Mouse (Mus musculus) lung, embryonic 15.5 days (tissue): ENCODE data around the gene Hoxa13. TPM values are rescaled to one million over a fixed set of nuclear protein-coding genes. Genes with fewer than 3 reads are reported as not detected.

Experiments used
- ATAC-seq: fragments of 200-750 bp; cut with Nextera tagmentation; 2 replicates; pipeline ENCODE4 v1.8.0; 2017; ENCODE audit warnings: moderate number of reproducible peaks, borderline replicate concordance; ENCODE audit not compliant: low FRiP score, low TSS enrichment; ENCODE audit errors: extremely low read depth
- H3K27ac ChIP-seq: fragments of 300-500 bp; sonication (generic); 2 replicates; pipeline ENCODE4 v1.5.1; 2015; ENCODE audit warnings: moderate library complexity, mild to moderate bottlenecking, inconsistent platforms
- H3K27me3 ChIP-seq: fragments of 300-500 bp; sonication (generic); 2 replicates; pipeline ENCODE4 v1.6.1; 2015; ENCODE audit warnings: inconsistent platforms
- H3K36me3 ChIP-seq: fragments of 300-500 bp; sonication (generic); 2 replicates; pipeline ENCODE4 v1.6.1; 2015; ENCODE audit warnings: inconsistent platforms
- H3K4me1 ChIP-seq: fragments of 300-500 bp; sonication (generic); 2 replicates; pipeline ENCODE4 v1.6.1; 2015; ENCODE audit warnings: inconsistent platforms
- H3K4me2 ChIP-seq: fragments of 300-500 bp; sonication (generic); 2 replicates; pipeline ENCODE4 v1.6.1; 2015; ENCODE audit warnings: inconsistent platforms, mild to moderate bottlenecking, moderate library complexity
- H3K4me3 ChIP-seq: fragments of 300-500 bp; sonication (generic); 2 replicates; pipeline ENCODE4 v1.5.1; 2015; ENCODE audit warnings: mild to moderate bottlenecking, inconsistent platforms
- H3K9ac ChIP-seq: fragments of 300-500 bp; sonication (generic); 2 replicates; pipeline ENCODE4 v1.6.1; 2015; ENCODE audit warnings: inconsistent platforms
- H3K9me3 ChIP-seq: fragments of 300-500 bp; sonication (generic); 2 replicates; pipeline ENCODE4 v1.6.1; 2016; ENCODE audit warnings: inconsistent platforms
- WGBS: fragments of 180-500 bp; shearing (Covaris S2); methylation state at CpG from one replicate; pipeline ENCODE4 v1.1.7; 2015; 5-methylcytosine and 5-hydroxymethylcytosine counted together
- polyA plus RNA-seq: library from polyadenylated mRNA; unstranded; fragments of >200 nt; fragmentation: Nextera tagmentation; extraction: Ambion mirVana; gene quantifications from 2 replicates; pipeline ENCODE4 v1.2.1, GENCODE M21; 2015

Hoxa13 gene
- polyA plus RNA-seq, 1 experiment from 2014 or later, result not detected

DNA sequence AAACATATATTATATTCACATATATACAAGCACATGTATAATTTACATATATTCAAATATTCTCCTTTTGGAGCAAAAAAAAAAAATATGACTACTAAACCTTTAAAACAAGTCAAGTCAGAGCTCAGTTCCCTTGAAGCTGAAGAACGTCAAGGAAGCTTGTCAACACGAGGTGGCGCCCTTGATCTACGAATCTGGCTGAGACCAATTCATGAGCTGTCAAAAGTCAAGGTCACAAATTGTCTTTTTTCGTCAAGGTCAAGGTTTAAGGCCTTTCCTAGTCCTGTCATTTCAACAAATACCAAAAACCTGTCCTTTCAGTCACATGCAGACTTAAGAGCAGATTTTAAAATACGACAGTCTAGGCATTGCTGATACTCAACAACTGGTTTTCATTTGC is 3.7 kb downstream of the Hoxa13 start:
- under 1% methylated on average over 6 of the region's 6 CpGs for WGBS
- Histone ChIP-seq H3K27me3 (peaks cover 94% of the 10 kb centered on the region), H3K4me3 (no peak overlapping the region), H3K36me3 (no peaks in the 10 kb centered on the region), H3K27ac (no peak overlapping the region), H3K4me1 (peaks cover 19% of the 10 kb centered on the region), H3K9ac (no peak overlapping the region), H3K4me2 (no peak overlapping the region), H3K9me3 (no peaks in the 10 kb centered on the region)
- no peak for ATAC-seq

DNA sequence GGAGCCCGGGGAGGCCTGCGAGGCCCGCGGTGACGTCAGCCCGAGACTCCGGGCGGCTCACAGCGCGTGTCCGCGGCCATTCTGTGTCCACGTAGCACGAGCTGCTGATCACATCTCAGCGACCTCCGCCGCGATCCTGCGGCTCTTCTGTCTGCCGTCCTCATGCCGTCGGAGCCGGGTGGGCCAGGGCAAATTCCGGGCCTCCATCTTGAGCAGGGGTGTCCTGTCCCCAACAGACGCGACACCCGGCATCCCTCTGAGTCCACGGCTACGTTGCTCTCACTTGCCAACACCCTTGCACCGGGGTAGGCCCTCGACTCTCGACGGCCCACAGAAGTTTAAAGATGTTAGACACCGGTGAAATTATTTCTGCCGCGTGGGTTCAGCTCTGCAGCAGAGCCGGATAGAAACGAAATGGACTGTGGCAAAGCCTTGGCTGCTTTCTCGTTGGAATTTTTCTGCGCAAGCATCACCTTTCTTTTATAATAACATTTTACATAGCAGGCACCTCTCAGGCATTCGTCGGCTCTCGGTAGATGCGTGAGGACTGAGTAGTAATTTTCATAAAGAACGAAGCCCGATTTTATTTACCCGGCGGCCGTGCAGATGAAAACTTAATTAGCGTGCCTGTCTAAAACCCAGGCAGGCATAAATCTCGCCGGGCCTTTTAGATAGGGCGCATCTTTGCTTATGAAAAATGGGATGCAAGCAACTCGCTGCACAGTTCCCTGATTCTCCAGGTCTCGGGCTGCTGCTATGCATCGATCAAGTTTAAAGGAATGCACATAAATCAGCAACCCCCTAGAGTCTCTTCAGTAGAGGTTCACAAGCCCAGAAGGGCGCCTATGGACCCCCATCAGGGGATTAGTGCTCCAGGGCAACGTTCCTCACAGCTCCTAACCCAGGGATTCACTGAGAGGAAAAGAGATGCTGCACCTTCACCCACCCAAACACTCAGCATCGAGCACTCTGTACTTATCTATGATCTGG is 6.9 kb downstream of the Hoxa13 start:
- no peak overlapping the region for H3K27ac ChIP-seq
- H3K27me3 ChIP-seq, result peaks cover 94% of the 10 kb centered on the region
- H3K4me1 ChIP-seq, result peaks cover 9% of the 10 kb centered on the region
- H3K9ac ChIP-seq, result no peak overlapping the region
- no peaks in the 10 kb centered on the region for H3K9me3 ChIP-seq
- 0 out of 2 replicates have a peak overlapping the region, but pooled peaks have one; percentile 2 for H3K4me2 ChIP-seq
- no peaks in the 10 kb centered on the region for H3K36me3 ChIP-seq
- H3K4me3 ChIP-seq, result no peak overlapping the region
- ATAC-seq, result peak; percentile 23; the same call in 1 of the 2 replicates
- 1% methylated on average over 59 of the region's 59 CpGs for WGBS

DNA sequence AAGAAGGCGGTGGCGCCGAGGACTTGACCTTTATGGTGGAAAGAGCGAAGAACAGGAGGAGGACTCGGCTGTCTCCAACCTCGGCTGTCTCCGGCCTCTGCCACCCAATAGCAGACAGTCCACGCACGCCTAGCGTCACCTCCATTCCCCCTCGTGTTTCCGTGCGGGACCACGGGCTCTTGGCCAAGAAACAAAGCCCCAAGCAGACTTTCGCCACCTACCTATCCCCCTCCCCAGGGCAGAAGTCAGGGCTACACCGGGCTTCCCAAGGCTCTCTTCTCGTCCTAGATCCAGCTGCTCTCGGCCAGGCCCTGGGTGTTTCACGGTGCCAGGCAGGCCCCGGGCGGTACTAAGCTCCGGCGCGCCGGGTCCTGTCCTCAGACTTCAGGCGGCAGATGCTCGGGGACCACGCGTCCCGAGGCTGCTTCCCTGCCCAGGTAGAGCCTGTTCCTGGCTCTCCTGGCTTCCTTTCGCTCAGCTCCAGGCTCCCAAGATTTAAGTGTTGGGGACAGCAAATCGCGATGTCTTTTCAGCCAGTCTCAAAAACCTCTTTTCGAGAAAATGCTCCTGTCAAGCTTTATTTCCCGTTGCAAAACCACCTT is 7.8 kb downstream of the Hoxa13 start:
- no peak overlapping the region for H3K27ac ChIP-seq
- H3K9me3 ChIP-seq, result no peaks in the 10 kb centered on the region
- H3K36me3 ChIP-seq, result no peaks in the 10 kb centered on the region
- WGBS, result 2% methylated on average over 35 of the region's 35 CpGs
- H3K4me3 ChIP-seq, result no peak overlapping the region
- H3K4me2 ChIP-seq, result no peak overlapping the region
- H3K9ac ChIP-seq, result no peak overlapping the region
- peaks cover 94% of the 10 kb centered on the region for H3K27me3 ChIP-seq
- no peak for ATAC-seq
- peaks cover 10% of the 10 kb centered on the region for H3K4me1 ChIP-seq

DNA sequence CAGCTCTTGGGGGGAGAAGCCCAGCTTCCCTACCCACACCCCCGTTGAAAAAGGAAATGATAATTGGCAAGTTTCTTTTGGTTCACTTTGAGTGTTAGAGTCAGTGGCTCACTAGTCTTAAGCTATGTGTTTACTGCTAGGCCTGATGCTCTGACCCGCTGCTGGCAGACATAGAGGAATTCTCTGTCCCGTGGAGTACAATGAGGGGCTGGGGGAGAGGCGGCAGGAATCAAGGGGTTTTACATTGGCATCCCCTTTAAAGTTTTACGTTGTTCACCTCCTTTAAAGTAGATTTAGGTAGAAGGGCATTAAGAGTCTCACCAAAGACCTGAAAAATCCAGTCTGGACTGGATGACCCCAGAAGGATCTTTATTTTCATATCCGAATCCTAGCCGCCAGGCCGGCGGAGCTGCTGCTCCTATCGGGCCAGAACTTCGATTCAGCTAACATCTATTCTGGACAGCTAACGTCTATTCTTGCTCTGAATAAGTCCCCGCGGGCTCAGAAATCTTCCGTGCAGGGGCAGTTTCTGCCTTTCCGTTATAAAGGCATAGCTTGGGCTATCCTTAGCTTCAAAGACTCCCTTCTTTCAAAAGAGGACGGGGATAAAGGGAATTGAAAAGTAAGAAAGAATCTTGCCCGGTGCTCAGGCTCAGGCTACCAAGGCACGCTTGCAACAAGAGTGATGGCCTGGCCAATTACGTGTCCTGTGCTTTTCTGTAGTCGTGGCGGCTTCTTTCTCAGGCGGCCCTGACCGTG is 8.5 kb downstream of the Hoxa13 start:
- 3% methylated on average over 24 of the region's 24 CpGs for WGBS
- Histone ChIP-seq H3K9me3 (no peaks in the 10 kb centered on the region), H3K4me2 (no peak overlapping the region), H3K4me3 (no peak overlapping the region), H3K9ac (no peak overlapping the region), H3K36me3 (no peaks in the 10 kb centered on the region), H3K4me1 (peaks cover 10% of the 10 kb centered on the region), H3K27me3 (peaks cover 95% of the 10 kb centered on the region), H3K27ac (no peak overlapping the region)
- ATAC-seq, result no peak

DNA sequence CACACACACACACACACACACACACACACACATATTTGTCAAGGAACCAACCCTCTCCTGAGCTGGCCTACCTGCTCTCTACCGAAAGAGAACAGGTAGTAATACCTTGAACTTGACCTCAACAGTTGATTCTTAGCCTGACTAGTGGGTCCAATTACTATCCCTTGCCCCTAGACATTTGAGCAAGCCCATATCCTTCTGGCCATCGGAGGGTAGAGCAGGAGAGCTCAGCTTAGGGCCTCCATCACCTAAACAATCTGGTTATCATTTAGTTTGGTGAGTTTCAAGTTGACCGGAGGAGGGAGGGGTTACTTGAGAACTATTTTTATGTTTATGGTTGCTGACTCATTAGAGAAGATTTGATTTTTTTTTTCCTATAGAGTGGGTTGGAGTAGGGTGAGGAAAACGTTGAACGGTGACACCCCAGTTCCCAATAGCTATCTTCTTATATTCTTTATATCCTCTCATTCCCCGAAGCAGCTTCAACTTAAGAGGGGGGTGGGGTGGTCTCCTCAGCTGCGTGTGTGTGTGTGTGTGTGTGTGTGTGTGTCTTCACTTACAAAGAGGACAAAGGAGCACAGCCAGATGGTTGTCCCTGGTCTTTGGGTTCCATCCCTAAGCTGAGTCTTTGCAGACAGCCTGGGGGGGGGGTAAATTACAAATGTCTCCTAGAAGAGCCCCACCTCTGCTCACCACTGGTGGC is 9.4 kb downstream of the Hoxa13 start:
- 7% methylated on average over 7 of the region's 7 CpGs for WGBS
- Histone ChIP-seq H3K36me3 (no peaks in the 10 kb centered on the region), H3K27me3 (peaks cover 97% of the 10 kb centered on the region), H3K4me2 (no peak overlapping the region), H3K4me1 (peaks cover 10% of the 10 kb centered on the region), H3K9ac (no peak overlapping the region), H3K4me3 (no peak overlapping the region), H3K27ac (no peak overlapping the region), H3K9me3 (no peaks in the 10 kb centered on the region)
- ATAC-seq, result no peak

DNA sequence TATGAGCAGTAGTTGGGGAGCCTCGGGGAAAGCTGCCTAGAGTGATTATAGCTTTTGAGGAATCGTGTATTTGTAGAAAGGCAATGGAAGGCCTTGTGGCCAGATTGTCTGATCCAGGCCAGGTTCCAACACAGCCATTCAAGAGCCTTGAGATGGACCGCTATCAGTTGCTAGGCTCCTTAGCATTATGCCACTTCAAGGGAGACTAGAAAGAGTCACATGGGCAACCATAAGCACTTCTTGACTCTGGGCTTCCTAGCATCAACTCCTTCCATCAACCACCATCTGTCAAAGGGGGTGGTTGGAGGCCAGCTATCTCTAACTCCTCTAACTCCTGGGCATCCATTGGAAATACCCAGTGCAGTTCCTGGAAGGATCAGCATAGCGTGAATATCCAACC is 10.9 kb downstream of the Hoxa13 start:
- H3K36me3 ChIP-seq, result no peaks in the 10 kb centered on the region
- no peaks in the 10 kb centered on the region for H3K9me3 ChIP-seq
- peaks cover 99% of the 10 kb centered on the region for H3K27me3 ChIP-seq
- WGBS, result 4% methylated on average over 4 of the region's 4 CpGs
- H3K27ac ChIP-seq, result no peak overlapping the region
- no peak overlapping the region for H3K9ac ChIP-seq
- H3K4me2 ChIP-seq, result no peak overlapping the region
- H3K4me3 ChIP-seq, result no peak overlapping the region
- ATAC-seq, result no peak
- peaks cover 18% of the 10 kb centered on the region for H3K4me1 ChIP-seq

DNA sequence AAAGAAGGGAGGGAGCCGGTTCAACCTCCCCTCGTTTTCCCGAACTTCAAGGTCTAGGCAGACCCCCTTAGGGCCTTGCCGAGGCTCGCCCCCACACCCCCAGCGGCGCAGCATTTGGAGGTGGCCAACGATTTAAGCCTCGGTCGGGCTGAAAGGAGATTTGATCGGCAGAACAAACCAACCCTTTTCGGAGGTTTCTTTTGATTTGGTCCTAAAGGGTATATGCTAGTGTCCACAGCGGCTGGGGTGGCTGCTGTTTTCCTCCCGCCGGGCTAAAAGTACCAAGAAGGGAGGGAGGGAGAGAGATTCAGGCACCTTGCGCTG is 11.3 kb downstream of the Hoxa13 start:
- no peak for ATAC-seq
- H3K36me3 ChIP-seq, result no peaks in the 10 kb centered on the region
- no peak overlapping the region for H3K9ac ChIP-seq
- H3K4me3 ChIP-seq, result 0 out of 2 replicates have a peak overlapping the region, but pooled peaks have one; percentile 4
- 1% methylated on average over 16 of the region's 16 CpGs for WGBS
- peaks cover 18% of the 10 kb centered on the region for H3K4me1 ChIP-seq
- H3K27me3 ChIP-seq, result peaks cover 99% of the 10 kb centered on the region
- no peaks in the 10 kb centered on the region for H3K9me3 ChIP-seq
- H3K4me2 ChIP-seq, result no peak overlapping the region
- H3K27ac ChIP-seq, result no peak overlapping the region

DNA sequence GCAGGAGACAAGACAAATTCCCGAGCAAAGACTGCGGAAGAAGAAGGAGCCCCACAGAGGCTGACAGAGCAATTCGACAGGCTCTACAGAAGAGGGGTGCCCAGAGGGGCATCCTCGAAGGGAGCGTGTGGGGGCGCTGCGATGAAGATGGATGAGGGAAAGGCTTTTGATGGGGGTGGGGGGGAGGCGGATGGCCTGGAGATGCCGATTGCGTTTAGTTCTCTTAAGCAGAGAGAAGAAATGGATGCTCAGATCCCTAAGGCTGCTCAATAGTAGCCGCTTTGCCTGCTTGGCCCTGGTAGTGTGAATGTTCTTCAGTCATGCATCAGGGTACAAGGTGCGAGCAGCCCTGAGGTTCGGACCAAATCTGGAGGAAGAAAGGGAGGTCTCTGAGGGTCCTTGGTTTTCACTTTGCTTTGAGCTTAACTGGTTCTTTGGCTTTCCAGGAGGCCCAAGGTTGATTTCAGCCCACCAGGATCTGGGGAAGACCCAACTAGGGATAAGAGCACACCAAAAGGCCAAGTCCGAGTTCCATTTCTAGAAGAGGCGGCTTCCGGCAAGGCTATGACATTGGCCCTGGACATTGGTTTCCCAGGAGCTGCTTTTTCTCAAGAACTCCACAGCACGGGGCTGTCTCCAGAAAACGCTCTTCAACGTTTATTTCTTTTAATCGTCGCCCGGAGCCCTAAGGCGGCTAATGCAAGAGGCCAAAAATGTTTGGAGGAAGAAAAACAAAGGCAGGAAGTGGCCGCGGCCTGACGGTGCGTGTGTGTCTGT is 11.9 kb downstream of the Hoxa13 start:
- Histone ChIP-seq H3K27me3 (peaks cover 99% of the 10 kb centered on the region), H3K4me2 (no peak overlapping the region), H3K9ac (no peak overlapping the region)

DNA sequence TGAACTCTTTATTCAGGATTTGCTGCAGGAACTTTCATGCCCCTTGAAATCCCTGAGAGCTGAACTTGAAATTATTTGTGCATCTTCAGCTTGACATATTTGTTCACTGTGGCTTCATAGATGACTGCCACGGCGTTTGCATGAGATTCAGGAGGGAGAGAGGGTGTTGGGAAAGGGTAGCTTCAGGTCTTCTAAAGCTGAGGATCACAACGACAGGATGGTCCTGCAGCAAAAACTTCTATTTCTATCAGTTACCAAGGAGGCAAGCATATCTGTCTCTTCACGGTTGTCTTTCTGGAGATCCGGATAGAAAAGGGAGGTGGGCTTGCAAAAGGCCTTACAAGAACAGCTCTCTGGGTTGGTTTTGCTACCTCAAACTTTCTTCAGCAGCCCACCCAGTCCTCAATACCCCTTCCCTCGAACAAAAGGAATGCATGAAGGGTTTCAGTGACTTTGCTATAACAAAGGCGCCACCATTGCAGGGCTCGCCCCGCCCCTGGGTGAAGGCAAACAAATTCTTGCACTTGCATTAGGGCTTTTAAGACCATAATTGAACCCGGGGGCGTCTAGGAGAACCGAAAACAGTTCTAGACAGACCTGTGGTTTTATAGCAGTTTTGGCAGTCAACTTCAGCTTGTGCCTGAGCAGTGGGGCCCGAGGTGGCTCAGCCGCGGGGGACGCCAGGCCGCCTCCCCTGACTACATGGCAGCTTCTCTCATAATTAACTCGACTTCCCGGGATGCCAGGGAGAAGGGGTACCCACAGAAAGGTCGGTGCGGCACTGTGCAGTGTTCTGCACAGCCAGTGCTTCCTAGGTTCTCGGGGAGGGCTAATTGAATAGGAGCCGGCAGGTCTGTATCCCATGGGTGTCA is 12.7 kb downstream of the Hoxa13 start:
- Histone ChIP-seq H3K4me2 (no peak overlapping the region), H3K36me3 (no peaks in the 10 kb centered on the region), H3K4me1 (peaks cover 12% of the 10 kb centered on the region; the same call in 1 of the 2 replicates), H3K4me3 (no peak overlapping the region), H3K27me3 (peaks cover 99% of the 10 kb centered on the region), H3K9ac (no peak overlapping the region), H3K27ac (no peak overlapping the region), H3K9me3 (no peaks in the 10 kb centered on the region)
- WGBS, result 2% methylated on average over 23 of the region's 23 CpGs
- ATAC-seq, result no peak

More for the DNA sequence above, 11.9 kb downstream of the Hoxa13 start:
- WGBS, result 2% methylated on average over 27 of the region's 27 CpGs
- no peaks in the 10 kb centered on the region for H3K36me3 ChIP-seq
- H3K4me3 ChIP-seq, result 0 out of 2 replicates have a peak overlapping the region, but pooled peaks have one; percentile 4
- no peak overlapping the region for H3K27ac ChIP-seq
- no peak for ATAC-seq
- H3K9me3 ChIP-seq, result no peaks in the 10 kb centered on the region
- peaks cover 18% of the 10 kb centered on the region for H3K4me1 ChIP-seq

DNA sequence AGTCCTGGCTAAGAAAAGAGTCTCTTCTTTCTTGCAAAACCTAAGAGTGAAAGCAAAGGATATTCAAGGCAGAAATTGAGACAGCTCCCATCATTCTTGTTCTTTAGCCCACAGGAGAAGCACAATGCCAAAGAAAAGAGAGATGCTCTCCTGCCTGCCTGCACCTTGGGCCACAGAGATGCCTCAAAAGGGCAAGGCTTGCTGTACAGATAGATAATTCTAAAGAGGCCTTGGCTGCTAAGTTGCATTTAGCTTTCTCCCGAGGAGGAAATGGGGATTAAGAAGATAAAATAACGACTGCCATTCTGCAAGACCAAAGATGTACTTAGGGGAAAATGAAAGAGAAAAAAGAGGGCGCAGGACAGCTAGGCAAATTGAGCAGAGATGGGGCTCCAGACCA is 13.8 kb downstream of the Hoxa13 start:
- H3K4me2 ChIP-seq, result no peak overlapping the region

More for the DNA sequence above, 13.8 kb downstream of the Hoxa13 start:
- Histone ChIP-seq H3K4me3 (no peak overlapping the region), H3K4me1 (peaks cover 12% of the 10 kb centered on the region; the same call in 1 of the 2 replicates), H3K9ac (no peak overlapping the region), H3K36me3 (no peaks in the 10 kb centered on the region), H3K27ac (no peak overlapping the region), H3K27me3 (peaks cover 99% of the 10 kb centered on the region), H3K9me3 (no peaks in the 10 kb centered on the region)
- 2% methylated on average over 3 of the region's 3 CpGs for WGBS
- ATAC-seq, result no peak
